Mouse (Mus musculus) cerebellum, adult 18-20 months (tissue): ENCODE data around the gene Kcnj12.

Experiments used
- DNase-seq, 2 experiments: peaks; one replicate each; pipeline ENCODE4 v3.0.0; 2021

Gene Kcnj12

GRCm38 (mm10) chr11:61111472-61111871 is 89.1 kb downstream of the Kcnj12 start:
- no peak for DNase-seq

- no peak for DNase-seq
Measured at GRCm38 (mm10) chr11:61112323-61112995, 90.1 kb downstream of the Kcnj12 start.

- no peak for DNase-seq
Measured at GRCm38 (mm10) chr11:61116226-61116625, 93.9 kb downstream of the Kcnj12 start.

GRCm38 (mm10) chr11:61119996-61120583 is 97.7 kb downstream of the Kcnj12 start:
- DNase-seq: no peak
